Mouse (Mus musculus): ENCODE data around the gene Pcgf6.

GRCm38 (mm10) chr19:47057684-47058083 lies 7.0 kb upstream of the Pcgf6 start:
- TF ChIP-seq CTCF (IDR thresholded peaks at IDR 0.05; ENCODE audit: extremely low read depth, insufficient read depth, insufficient read length, insufficient replicate concordance) (no peak), POLR2A (IDR thresholded peaks at IDR 0.05; ENCODE audit: low read depth, low read length) (no peak)
